23 mouse cellular contexts compared by ENCODE assay signal in the genomic region with DNA sequence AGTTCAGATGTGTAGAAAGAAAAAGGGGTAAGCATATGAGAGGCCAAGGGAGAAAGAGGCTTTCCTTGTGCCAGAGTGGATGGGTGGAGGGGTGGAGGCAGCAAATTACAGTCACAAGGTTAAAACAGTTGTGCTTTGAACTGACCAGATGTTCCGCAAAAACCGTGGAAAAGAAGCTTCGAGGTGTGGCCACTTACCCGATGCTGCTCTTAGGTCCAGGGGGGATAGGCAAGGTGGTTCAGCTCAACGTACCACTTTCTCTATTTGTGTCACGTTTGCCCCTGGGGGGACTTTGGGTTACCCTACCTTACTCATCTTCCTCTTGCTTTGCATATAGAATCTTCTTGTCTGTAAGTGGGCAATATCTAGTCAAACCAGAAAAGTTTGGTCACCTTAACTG. TPM values are rescaled to one million over a fixed set of nuclear protein-coding genes. Genes with fewer than 3 reads are reported as not detected.
A peak's percentile ranks its signal among the peaks of the same experiment; 100 is the strongest.
DNase-seq lines count a peak whose midpoint lies in the region; ATAC-seq and TF ChIP-seq lines count a peak whose summit lies in the region.
"Had no signal": no experiment of that assay in that cellular context is flagged by ENCODE, and none has a peak within 500 bp of the region (broad histone marks: within the 10 kb centered on the region; RNA-seq: fewer than 3 reads in every experiment).

No protein-coding gene starts in this region.

- no peak for TF ChIP-seq CTCF in liver, postnatal 0 days (IDR thresholded peaks at IDR 0.05; ENCODE audit: low read depth)
- TF ChIP-seq CTCF in CH12.LX (conservative IDR thresholded peaks at IDR 0.05 in 1 of 2, IDR thresholded peaks at IDR 0.05 in 1 of 2; ENCODE audit: low read depth in 2 of 2, low read length in 2 of 2): no peak

- 0 out of 2 replicates have a peak overlapping the region, but pooled peaks have one; percentile 84 for H3K27ac ChIP-seq in embryonic facial prominence, embryonic 13.5 days
- H3K27ac ChIP-seq in embryonic facial prominence, embryonic 10.5 days (replicated peaks): no peak overlapping the region
- 0 out of 2 replicates have a peak overlapping the region, but pooled peaks have one; percentile 9 for H3K27ac ChIP-seq in liver, embryonic 13.5 days
- no peak overlapping the region for H3K27ac ChIP-seq in liver, postnatal 0 days (ENCODE audit: low read depth)
- H3K27ac ChIP-seq in CH12.LX (ENCODE audit: insufficient read depth, low read depth): peak overlapping the region; percentile 96
- no peak overlapping the region for H3K27ac ChIP-seq in midbrain, embryonic 16.5 days (ENCODE audit: low read length)
- H3K27ac ChIP-seq: forebrain, embryonic 12.5 days; forebrain, embryonic 15.5 days; hindbrain, embryonic 12.5 days; intestine, embryonic 15.5 days had no signal

- peaks cover 42% of the 10 kb centered on the region for H3K4me1 ChIP-seq in embryonic facial prominence, embryonic 13.5 days
- H3K4me1 ChIP-seq in embryonic facial prominence, embryonic 10.5 days: peaks cover 24% of the 10 kb centered on the region
- H3K4me1 ChIP-seq in liver, embryonic 13.5 days (replicated peaks): peaks cover 73% of the 10 kb centered on the region
- peaks cover 36% of the 10 kb centered on the region for H3K4me1 ChIP-seq in liver, postnatal 0 days (ENCODE audit: insufficient read depth)
- H3K4me1 ChIP-seq in CH12.LX (ENCODE audit: control insufficient read depth in 1 of 2, insufficient read depth in 2 of 2): peaks cover 64 to 99% of the 10 kb centered on the region in 2 experiments
- H3K4me1 ChIP-seq in midbrain, embryonic 16.5 days (ENCODE audit: control insufficient read depth, insufficient read depth, low read length): peaks cover 14% of the 10 kb centered on the region

- in situ Hi-C loops in CH12.LX (cut with MboI; ENCODE audit: low pct_ligation_motif_present, low pct_unique_long_range_greater_than_20kb, low sequenced_read_pairs): loop anchor here (5.0 to 25.0 kb wide), 4 partner anchors 33 to 598 kb away; a partner anchor contains a TSS

- H3K4me2 ChIP-seq in embryonic facial prominence, embryonic 13.5 days: no peak overlapping the region
- no peak overlapping the region for H3K4me2 ChIP-seq in liver, embryonic 13.5 days
- no peak overlapping the region for H3K4me2 ChIP-seq in liver, postnatal 0 days (ENCODE audit: low read depth, low read length)
- H3K4me2 ChIP-seq in CH12.LX (ENCODE audit: insufficient read depth, low read depth, poor library complexity, severe bottlenecking): peak overlapping the region; percentile 53
- no peak overlapping the region for H3K4me2 ChIP-seq in midbrain, embryonic 16.5 days (ENCODE audit: low read length)
- H3K4me2 ChIP-seq: embryonic facial prominence, embryonic 12.5 days; forebrain, embryonic 12.5 days; forebrain, embryonic 15.5 days; heart, embryonic 11.5 days; hindbrain, embryonic 12.5 days; hindbrain, embryonic 15.5 days; intestine, embryonic 15.5 days had no signal

- no peaks in the 10 kb centered on the region for H3K9me3 ChIP-seq in embryonic facial prominence, embryonic 13.5 days
- no peaks in the 10 kb centered on the region for H3K9me3 ChIP-seq in embryonic facial prominence, embryonic 10.5 days
- no peaks in the 10 kb centered on the region for H3K9me3 ChIP-seq in liver, embryonic 13.5 days (replicated peaks)
- no peaks in the 10 kb centered on the region for H3K9me3 ChIP-seq in liver, postnatal 0 days (ENCODE audit: low read length)
- no peaks in the 10 kb centered on the region for H3K9me3 ChIP-seq in CH12.LX (replicated peaks; ENCODE audit: low read length)
- H3K9me3 ChIP-seq in midbrain, embryonic 16.5 days (replicated peaks; ENCODE audit: control insufficient read depth, low read length, poor library complexity, severe bottlenecking): no peaks in the 10 kb centered on the region
- H3K9me3 ChIP-seq: embryonic facial prominence, embryonic 12.5 days; forebrain, embryonic 12.5 days; forebrain, embryonic 15.5 days; hindbrain, embryonic 12.5 days; hindbrain, embryonic 15.5 days; intestine, embryonic 15.5 days had no signal

- dilution Hi-C loops in CH12.LX (cut with MboI; ENCODE audit: extremely low pct_ligation_motif_present, extremely low pct_unique_long_range_greater_than_20kb, low sequenced_read_pairs): no loop called here

- peak; percentile 30; the same call in 1 of the 2 replicates for TF ChIP-seq POLR2A in CH12.LX (IDR thresholded peaks at IDR 0.05; ENCODE audit: low read depth, low read length)

- H3K27me3 ChIP-seq in embryonic facial prominence, embryonic 13.5 days: no peaks in the 10 kb centered on the region
- no peaks in the 10 kb centered on the region for H3K27me3 ChIP-seq in embryonic facial prominence, embryonic 10.5 days (replicated peaks; ENCODE audit: low read depth, poor library complexity, severe bottlenecking)
- H3K27me3 ChIP-seq in liver, embryonic 13.5 days: no peaks in the 10 kb centered on the region
- no peaks in the 10 kb centered on the region for H3K27me3 ChIP-seq in liver, postnatal 0 days (ENCODE audit: insufficient read depth, low read length)
- no peaks in the 10 kb centered on the region for H3K27me3 ChIP-seq in CH12.LX (replicated peaks)
- no peaks in the 10 kb centered on the region for H3K27me3 ChIP-seq in splenic B cell, adult 2 months (ENCODE audit: control insufficient read depth, insufficient read depth, low read length, poor library complexity, severe bottlenecking)
- no peaks in the 10 kb centered on the region for H3K27me3 ChIP-seq in midbrain, embryonic 16.5 days (ENCODE audit: control insufficient read depth, insufficient read depth, low read depth, low read length)
- H3K27me3 ChIP-seq: embryonic facial prominence, embryonic 12.5 days; forebrain, embryonic 12.5 days; forebrain, embryonic 15.5 days; hindbrain, embryonic 12.5 days; hindbrain, embryonic 15.5 days; intestine, embryonic 15.5 days had no signal

- TF ChIP-seq RAD21 in CH12.LX (IDR thresholded peaks at IDR 0.05; ENCODE audit: low read depth, low read length): peak; percentile 7

- no peak for ATAC-seq in embryonic facial prominence, embryonic 13.5 days (ENCODE audit: insufficient number of reproducible peaks, insufficient read depth, low FRiP score, low TSS enrichment, low read depth)
- ATAC-seq in liver, embryonic 13.5 days (ENCODE audit: low read depth): no peak
- ATAC-seq in liver, postnatal 0 days: no peak
- no peak for ATAC-seq in midbrain, embryonic 16.5 days
- ATAC-seq: forebrain, embryonic 15.5 days; intestine, embryonic 15.5 days had no signal

- no peak overlapping the region for H3K4me3 ChIP-seq in embryonic facial prominence, embryonic 13.5 days
- no peak overlapping the region for H3K4me3 ChIP-seq in embryonic facial prominence, embryonic 10.5 days
- H3K4me3 ChIP-seq in liver, embryonic 13.5 days (replicated peaks): no peak overlapping the region
- no peak overlapping the region for H3K4me3 ChIP-seq in liver, postnatal 0 days (ENCODE audit: low read depth, low read length)
- peak overlapping the region in 2 of 3 experiments; percentile 29 to 42 for H3K4me3 ChIP-seq in CH12.LX (replicated peaks in 1 of 3; ENCODE audit: low read depth in 2 of 3, low read length in 2 of 3, poor library complexity in 1 of 3)
- no peak overlapping the region for H3K4me3 ChIP-seq in midbrain, embryonic 16.5 days (ENCODE audit: low read depth, low read length)
- H3K4me3 ChIP-seq: embryonic facial prominence, embryonic 12.5 days; erythroblast, embryonic 14.5 days; forebrain, embryonic 12.5 days; forebrain, embryonic 15.5 days; hindbrain, embryonic 12.5 days; hindbrain, embryonic 15.5 days; intestine, embryonic 15.5 days had no signal

- WGBS in embryonic facial prominence, embryonic 13.5 days: 85% methylated on average over 6 of the region's 6 CpGs
- 88% methylated on average over 6 of the region's 6 CpGs for WGBS in embryonic facial prominence, embryonic 10.5 days
- 91% methylated on average over 6 of the region's 6 CpGs for WGBS in liver, embryonic 13.5 days (ENCODE audit: insufficient replicate concordance)
- 86% methylated on average over 6 of the region's 6 CpGs for WGBS in liver, postnatal 0 days (ENCODE audit: insufficient replicate concordance)
- WGBS in midbrain, embryonic 16.5 days: 92% methylated on average over 6 of the region's 6 CpGs

- TF ChIP-seq EP300 in liver, postnatal 0 days (IDR thresholded peaks at IDR 0.05; ENCODE audit: low read depth): no peak
- peak; percentile 98 for TF ChIP-seq EP300 in CH12.LX (IDR thresholded peaks at IDR 0.05; ENCODE audit: low read length)

- H3K36me3 ChIP-seq in embryonic facial prominence, embryonic 13.5 days: peaks cover 7% of the 10 kb centered on the region; the same call in 1 of the 2 replicates
- peaks cover 48% of the 10 kb centered on the region for H3K36me3 ChIP-seq in embryonic facial prominence, embryonic 10.5 days (replicated peaks)
- peaks cover 35% of the 10 kb centered on the region for H3K36me3 ChIP-seq in liver, embryonic 13.5 days
- no peaks in the 10 kb centered on the region; the same call in 1 of the 2 replicates for H3K36me3 ChIP-seq in liver, postnatal 0 days (replicated peaks; ENCODE audit: insufficient read depth, low read length)
- H3K36me3 ChIP-seq in CH12.LX (replicated peaks in 1 of 2; ENCODE audit: control insufficient read depth in 1 of 2, insufficient read depth in 1 of 2, low read length in 1 of 2): peaks cover 0 to 44% of the 10 kb centered on the region in 2 experiments
- no peaks in the 10 kb centered on the region for H3K36me3 ChIP-seq in splenic B cell, adult 2 months (ENCODE audit: control insufficient read depth, insufficient read depth, low read length, poor library complexity, severe bottlenecking)
- H3K36me3 ChIP-seq in midbrain, embryonic 16.5 days (ENCODE audit: control insufficient read depth, insufficient read depth, low read length): no peaks in the 10 kb centered on the region
- H3K36me3 ChIP-seq: forebrain, embryonic 12.5 days; forebrain, embryonic 15.5 days; hindbrain, embryonic 15.5 days; intestine, embryonic 15.5 days had no signal

- DNase-seq in embryonic facial prominence, embryonic 10.5 days (ENCODE audit: low spot score): no peak
- no peak for DNase-seq in liver, embryonic 13.5 days
- no peak for DNase-seq in liver, postnatal 0 days
- peak; percentile 94 for DNase-seq in CH12.LX (ENCODE audit: extremely low read depth)
- peak; percentile 59 for DNase-seq in splenic B cell, adult 2 months (ENCODE audit: low read depth, low spot score)
- no peak for DNase-seq in adrenal gland, adult 2 months
- DNase-seq: adrenal gland, adult 8-10 months; adrenal gland, postnatal 25 days; cerebellum, adult 11-12 months; cerebellum, adult 8-10 months; cerebellum, postnatal 10 days; gastrocnemius, postnatal 25 days; heart, adult 18-20 months had no signal

- peaks cover 20% of the 10 kb centered on the region for H3K79me2 ChIP-seq in CH12.LX (replicated peaks; ENCODE audit: control insufficient read depth, extremely low read depth, insufficient read depth, poor library complexity, severe bottlenecking)

- H3K9ac ChIP-seq in embryonic facial prominence, embryonic 13.5 days: no peak overlapping the region
- no peak overlapping the region for H3K9ac ChIP-seq in liver, embryonic 13.5 days
- H3K9ac ChIP-seq in liver, postnatal 0 days (replicated peaks): no peak overlapping the region
- peak overlapping the region; percentile 42 for H3K9ac ChIP-seq in CH12.LX (ENCODE audit: insufficient read depth, low read depth)
- no peak overlapping the region for H3K9ac ChIP-seq in midbrain, embryonic 16.5 days (ENCODE audit: low read depth, low read length)
- H3K9ac ChIP-seq: embryonic facial prominence, embryonic 12.5 days; forebrain, embryonic 12.5 days; forebrain, embryonic 15.5 days; hindbrain, embryonic 12.5 days; hindbrain, embryonic 15.5 days; intestine, embryonic 15.5 days had no signal

RNA-seq across cellular contexts. Expression of a gene that starts 46.0 kb away (rescaled TPM):
- 39.9 and 43.9 TPM in 2 replicates for polyA plus RNA-seq in embryonic facial prominence, embryonic 13.5 days (2015; fragmentation: Nextera tagmentation; extraction: Ambion mirVana)
- 39.4 and 41.3 TPM in 2 replicates for polyA plus RNA-seq in embryonic facial prominence, embryonic 10.5 days (2016; fragmentation: Nextera tagmentation; extraction: Ambion mirVana)
- 27.3 and 28.7 TPM in 2 replicates for polyA plus RNA-seq in liver, embryonic 13.5 days (2015; fragmentation: Nextera tagmentation; extraction: Ambion mirVana)
- 9.3 and 10.2 TPM in 2 replicates for polyA plus RNA-seq in liver, postnatal 0 days (2015; fragmentation: Nextera tagmentation; extraction: Ambion mirVana)
- total RNA-seq in CH12.LX (2012; rRNA removed): 74.2 and 83.2 TPM in 2 replicates
- 32.0 and 34.7 TPM in 2 replicates for total RNA-seq in CH12.LX (2014; rRNA removed)
- polyA plus RNA-seq in CH12.LX (2012; ENCODE audit: insufficient read length, low read depth): 44.0 and 44.5 TPM in 2 replicates
- 67.2 and 68.3 TPM in 2 replicates for polyA plus RNA-seq in midbrain, embryonic 16.5 days (2015; fragmentation: Nextera tagmentation; extraction: Ambion mirVana)
- 10 to 100 TPM; 23.9 to 85.2 TPM for total RNA-seq in adrenal gland, adult 2 months (2021)
- polyA plus RNA-seq in adrenal gland, adult 2 months (2012; rRNA removed): 13.1 and 20.7 TPM in 2 replicates

Comparison
In these comparisons a context has a peak if more than half of its experiments do, and no peak if none do; other contexts are left out.
1. H3K27ac ChIP-seq: peak in embryonic facial prominence, embryonic 13.5 days (single experiment), liver, embryonic 13.5 days (single experiment) and CH12.LX (single experiment); none in embryonic facial prominence, embryonic 10.5 days (single experiment), liver, postnatal 0 days (single experiment) and midbrain, embryonic 16.5 days (single experiment).
2. H3K4me3 ChIP-seq: peak in CH12.LX (2 of 3); none in embryonic facial prominence, embryonic 13.5 days (single experiment), embryonic facial prominence, embryonic 10.5 days (single experiment), liver, embryonic 13.5 days (single experiment), liver, postnatal 0 days (single experiment) and midbrain, embryonic 16.5 days (single experiment).
3. DNase-seq: peak in CH12.LX (single experiment) and splenic B cell, adult 2 months (single experiment); none in embryonic facial prominence, embryonic 10.5 days (single experiment), liver, embryonic 13.5 days (single experiment), liver, postnatal 0 days (single experiment) and adrenal gland, adult 2 months (single experiment).